Mouse (Mus musculus): ENCODE measurements at regions not wholly inside any gene's neighbourhood (a gene's known extent, or its start where the extent isn't known, plus 50 kb on each side); places are given as distances from the start of the nearest gene placed in this dataset.
A peak's percentile ranks its signal among the peaks of the same experiment; 100 is the strongest.

- DNase-seq, result peak in 1 of 2 experiments; percentile 28
These were observed 105.1 kb upstream of the Gm2030 start for GRCm38 (mm10) chrX:26414967-26415366.

All from kidney, postnatal 25 days (tissue).